Mouse (Mus musculus) adrenal gland, postnatal 4 days (tissue): Measurements from ENCODE around the gene Zfp653. TPM values are rescaled to one million over a fixed set of nuclear protein-coding genes. Genes with fewer than 3 reads are reported as not detected.
"Not testable (repeated sequence)": the region's sequence is repeated elsewhere in the genome, so short reads cannot be mapped to it uniquely, and the experiment has no call there.

ENCODE experiments used
- DNase-seq, 2 experiments: peaks; one replicate each; pipeline ENCODE4 v3.0.0; 2021 to 2022; ENCODE audit warnings: low spot score in 2 of 2, mixed read lengths in 2 of 2
- long read RNA-seq, 2 experiments: library from polyadenylated mRNA; stranded (forward); transcript quantifications; one replicate each; pipeline ENCODE4 v2.0.0; 2021
- total RNA-seq, 2 experiments: library from RNA; stranded (reverse); gene quantifications; 2 replicates each; pipeline ENCODE4 v1.2.3; 2021

Zfp653 gene
- 10 to 100 TPM; 14.5 to 16.5 TPM for total RNA-seq
- long read RNA-seq, experiment 1, transcript Zfp653-202 (9 exons, 1,888 nt) = major isoform, 7 of 19 reads
- long read RNA-seq, experiment 1, partial matches to known transcripts = 0 of 19 reads
- long read RNA-seq, experiment 1, other reads (novel, unspliced or antisense) = 10 of 19 reads
- long read RNA-seq, experiment 2, transcript Zfp653-204 (7 exons, 2,534 nt) = minor isoform, 5 of 29 reads
- long read RNA-seq, experiment 2, transcript Zfp653-201 (9 exons, 2,108 nt) = major isoform, 6 of 29 reads
- long read RNA-seq, experiment 2, partial matches to known transcripts = 3 of 29 reads
- long read RNA-seq, experiment 2, other reads (novel, unspliced or antisense) = 12 of 29 reads

- peak; percentile 93 to 95 for DNase-seq
Measured at GRCm38 (mm10) chr9:22070791-22071573, at the start of gene Zfp653, which contains the start of gene Gm49318. TSS of gene Zfp653 (minus strand) at chr9:22071376. TSS of gene Gm49318 (minus strand) at chr9:22071259.

- DNase-seq = no peak
Measured at GRCm38 (mm10) chr9:22119543-22119942, 48.4 kb upstream of the Zfp653 start.

GRCm38 (mm10) chr9:22117754-22118456, 46.7 kb upstream of the Zfp653 start:
- no peak for DNase-seq

GRCm38 (mm10) chr9:22116740-22117426, 45.7 kb upstream of the Zfp653 start, which contains the start of gene Elof1:
TSS of gene Elof1 (minus strand) at chr9:22117172.
- peak; percentile 73 to 82 for DNase-seq

- no peak for DNase-seq
Measured at GRCm38 (mm10) chr9:22116086-22116485, 44.9 kb upstream of the Zfp653 start.

GRCm38 (mm10) chr9:22115635-22116034, 44.5 kb upstream of the Zfp653 start:
- no peak for DNase-seq

- no peak for DNase-seq
Measured at GRCm38 (mm10) chr9:22108194-22108593, 37.0 kb upstream of the Zfp653 start.

GRCm38 (mm10) chr9:22099922-22100321, 28.7 kb upstream of the Zfp653 start:
- DNase-seq = no peak

- DNase-seq = no peak
Measured at GRCm38 (mm10) chr9:22098993-22099696, 28.0 kb upstream of the Zfp653 start, which contains the start of gene Cnn1. TSS of gene Cnn1 (plus strand) at chr9:22099216.

GRCm38 (mm10) chr9:22095854-22096307, 24.7 kb upstream of the Zfp653 start:
- DNase-seq = peak; percentile 61 to 67

- DNase-seq = no peak
Measured at GRCm38 (mm10) chr9:22092746-22093145, 21.6 kb upstream of the Zfp653 start.

GRCm38 (mm10) chr9:22089986-22090385, 18.8 kb upstream of the Zfp653 start:
- DNase-seq = no peak

- no peak for DNase-seq
Measured at GRCm38 (mm10) chr9:22089281-22089680, 18.1 kb upstream of the Zfp653 start.

GRCm38 (mm10) chr9:22087034-22087618, 15.9 kb upstream of the Zfp653 start:
- no peak for DNase-seq

- no peak for DNase-seq
Measured at GRCm38 (mm10) chr9:22086012-22086411, 14.8 kb upstream of the Zfp653 start.

GRCm38 (mm10) chr9:22085022-22085834, 14.1 kb upstream of the Zfp653 start, which contains the start of gene Ecsit:
TSS of gene Ecsit (minus strand) at chr9:22085438.
- DNase-seq = peak; percentile 75 to 77

- no peak for DNase-seq
Measured at GRCm38 (mm10) chr9:22084667-22085021, 13.5 kb upstream of the Zfp653 start.

GRCm38 (mm10) chr9:22076223-22076622, 5.0 kb upstream of the Zfp653 start:
- no peak for DNase-seq

- DNase-seq = not testable (repeated sequence)
Measured at GRCm38 (mm10) chr9:22075778-22076177, 4.6 kb upstream of the Zfp653 start.
